Mouse (Mus musculus): ENCODE data around the gene Sync.

Gene Sync

DNA sequence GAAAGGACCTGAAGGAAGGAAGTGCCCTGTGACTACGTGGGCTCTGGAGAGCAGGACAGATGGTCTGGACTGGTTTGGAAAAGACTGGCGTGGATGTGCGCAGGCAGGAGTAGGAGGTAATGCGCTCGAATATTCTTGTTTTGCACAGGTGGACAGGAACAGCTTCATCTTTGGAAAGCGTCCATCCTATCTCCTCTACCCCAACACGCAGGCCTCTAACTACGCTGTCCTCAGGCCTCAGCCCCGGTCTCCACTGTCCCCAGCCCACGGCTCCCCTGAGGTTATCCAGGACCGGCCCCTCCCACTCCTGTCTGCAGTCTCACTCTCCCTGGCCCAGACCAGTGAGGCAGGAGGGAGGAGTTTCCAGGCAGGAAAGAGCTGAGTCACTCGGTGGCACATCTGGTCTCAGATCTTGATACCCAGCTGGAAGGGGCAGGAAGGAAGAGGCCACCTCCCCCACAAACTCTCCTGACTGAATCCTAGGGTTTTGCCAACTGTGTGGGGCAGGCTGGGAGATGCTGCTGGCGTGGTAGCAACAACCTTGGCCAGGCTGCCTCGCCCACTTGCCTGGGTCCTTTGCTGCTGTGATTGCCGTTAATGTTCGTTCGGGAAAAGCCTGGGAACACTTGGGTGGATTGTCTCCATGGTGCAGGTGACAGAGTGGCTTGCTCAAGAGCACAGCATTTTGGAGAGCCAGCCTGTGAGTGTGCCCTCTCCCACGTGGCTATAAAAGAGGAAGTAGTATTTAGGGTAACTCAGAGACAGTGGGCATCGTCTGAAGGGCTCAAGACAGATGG, 24.0 kb upstream of the Sync start:
- peak; percentile 65 for DNase-seq (ENCODE audit: low read depth)

DNA sequence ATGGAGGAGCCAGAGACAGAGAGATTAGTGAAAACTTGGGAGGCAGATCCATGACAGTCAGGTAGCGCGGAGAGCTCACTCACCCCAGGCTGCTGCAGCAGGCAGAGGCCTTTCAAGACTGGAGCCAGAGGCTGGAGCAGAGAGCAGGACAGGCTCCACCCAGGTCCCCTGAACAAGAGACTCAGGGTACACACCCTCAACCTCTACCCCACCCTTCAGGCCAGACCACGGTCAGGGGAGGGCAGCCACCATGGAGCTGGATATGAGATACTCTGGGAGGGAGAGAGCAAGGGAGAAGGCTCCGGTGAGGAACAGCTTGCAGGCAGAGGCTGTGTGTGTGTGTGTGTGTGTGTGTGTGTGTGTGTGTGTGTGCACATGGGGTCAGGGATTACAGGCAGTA, 21.2 kb upstream of the Sync start:
- no peak for DNase-seq (ENCODE audit: low read depth)

DNA sequence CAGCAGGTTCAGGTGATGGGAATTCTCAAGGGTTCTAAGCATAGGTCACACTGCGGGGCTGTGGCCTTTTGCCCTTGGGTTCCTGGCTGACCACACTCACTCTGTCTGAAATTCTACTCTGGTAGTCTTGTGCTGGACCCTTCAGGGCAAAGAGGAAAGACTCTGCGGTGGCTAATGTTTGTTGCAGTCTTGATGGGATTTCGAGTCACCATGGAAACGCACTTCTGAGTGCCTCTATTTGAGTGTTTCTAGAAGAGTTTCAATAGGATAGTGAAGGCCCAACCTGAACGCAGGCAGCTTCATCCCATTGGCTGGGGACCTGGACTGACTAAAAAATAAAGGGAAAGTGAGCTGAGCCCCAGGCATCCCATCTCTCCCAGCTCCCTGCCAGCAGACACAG, 20.6 kb upstream of the Sync start:
- DNase-seq (ENCODE audit: low read depth), result no peak

DNA sequence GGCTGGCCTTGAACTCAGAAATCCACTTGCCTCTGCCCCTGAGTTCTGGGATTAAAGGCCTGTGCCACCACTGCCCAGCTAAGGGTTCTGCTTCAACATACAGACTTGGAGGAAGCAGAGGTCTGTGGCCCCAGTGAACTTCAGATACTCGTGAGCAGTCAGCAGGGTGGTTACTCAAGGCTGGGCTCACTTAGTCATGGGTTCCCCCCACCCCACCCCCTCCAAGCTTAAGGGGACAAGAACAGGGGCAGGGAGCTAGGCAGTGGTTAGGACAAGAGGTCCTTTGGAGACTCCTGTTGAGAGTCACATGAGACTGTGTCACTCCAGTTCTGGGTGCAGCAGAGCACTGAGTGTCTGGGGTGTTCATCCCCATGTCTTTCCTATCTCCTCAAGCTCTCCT, 18.7 kb upstream of the Sync start:
- no peak for DNase-seq (ENCODE audit: low read depth)

DNA sequence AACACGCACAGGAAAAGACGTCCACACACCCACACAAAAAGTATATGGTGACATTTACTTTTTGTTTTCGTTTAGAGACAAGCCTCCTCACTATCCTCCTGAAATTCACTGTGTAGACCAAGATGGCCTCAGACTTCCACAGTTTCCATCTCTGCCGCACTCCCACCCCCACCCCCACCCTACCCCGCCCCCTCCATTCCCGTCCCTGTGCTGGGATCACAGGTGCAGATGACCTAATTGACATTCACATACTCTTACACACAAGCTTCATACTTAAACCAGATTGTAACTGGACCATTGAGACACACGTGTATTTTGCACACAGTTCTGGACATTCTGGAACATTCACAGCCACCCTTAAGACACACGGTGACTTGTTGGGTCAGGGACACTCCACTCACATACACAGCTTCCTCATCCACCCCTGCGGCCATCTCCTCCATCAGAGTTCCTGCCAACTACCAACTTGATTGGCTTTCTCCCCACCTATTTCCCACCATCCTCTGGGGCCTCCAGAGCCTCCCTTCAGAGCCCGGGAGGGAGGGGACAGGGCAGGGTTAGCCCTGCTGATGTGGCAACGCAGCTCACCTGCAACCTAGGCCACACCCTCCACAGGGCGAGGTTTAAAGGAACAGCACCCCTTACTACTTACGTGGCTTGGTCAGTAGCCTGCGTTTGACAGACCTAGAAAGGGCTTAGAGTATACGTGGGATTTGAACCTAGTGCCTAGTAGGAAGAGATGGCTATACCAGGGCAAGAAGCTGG, 15.2 kb upstream of the Sync start:
- DNase-seq (ENCODE audit: low read depth), result no peak

DNA sequence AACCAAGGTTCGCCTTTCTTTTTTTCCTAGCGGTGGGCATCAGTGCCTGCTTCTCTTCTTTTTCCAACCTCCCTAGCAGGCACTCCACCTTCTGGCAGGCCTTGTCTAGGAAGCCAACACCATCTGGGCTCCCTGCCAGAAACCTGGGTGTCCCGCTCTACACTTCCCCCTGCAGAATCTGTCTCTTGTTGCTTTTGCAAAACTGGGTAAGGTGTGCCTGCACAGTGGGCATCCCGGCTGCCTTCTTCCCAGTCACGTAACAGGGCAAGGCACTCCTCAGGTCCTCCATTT, 14.7 kb upstream of the Sync start:
- DNase-seq (ENCODE audit: low read depth), result no peak

DNA sequence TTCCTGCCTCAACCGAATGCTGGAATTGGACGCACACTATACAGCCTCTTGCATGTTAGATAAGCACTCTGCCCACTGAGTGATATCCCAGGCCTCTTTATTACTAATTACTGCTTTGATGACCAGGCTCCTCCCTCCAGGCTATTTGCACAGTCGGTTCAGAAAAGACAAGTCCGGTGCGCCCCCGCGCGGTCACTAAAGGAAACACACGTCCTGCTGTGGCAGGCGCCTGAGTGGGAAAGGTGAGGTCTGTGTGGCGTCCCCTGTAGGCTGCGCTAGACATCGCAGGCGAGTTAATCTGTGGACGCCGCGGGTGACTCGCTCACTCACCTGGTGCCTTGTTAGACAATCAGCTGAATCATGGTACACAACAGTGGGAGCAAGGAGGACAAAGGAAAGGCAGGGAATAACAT, 11.0 kb upstream of the Sync start:
- DNase-seq (ENCODE audit: low read depth), result peak; percentile 95

DNA sequence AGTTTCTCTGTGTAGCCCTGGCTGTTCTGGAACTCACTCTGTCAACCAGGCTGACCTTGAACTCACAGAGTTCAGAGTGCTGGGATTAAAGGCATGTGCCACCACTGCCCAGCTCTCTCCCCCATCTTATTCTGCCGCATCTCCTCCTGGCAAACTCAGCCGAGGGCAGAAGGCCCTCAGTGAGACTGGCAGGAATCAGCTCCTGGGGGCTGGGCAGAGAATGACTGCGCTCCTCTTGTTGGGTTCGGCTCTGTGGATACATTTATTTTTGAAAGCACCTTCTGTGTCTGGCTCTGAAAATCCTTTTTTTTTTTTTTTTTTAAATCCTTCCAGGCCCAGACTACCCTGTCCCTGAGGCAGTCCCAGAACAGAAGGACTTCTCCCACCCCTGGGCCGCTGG, 4.6 kb upstream of the Sync start:
- DNase-seq (ENCODE audit: low read depth), result no peak

DNA sequence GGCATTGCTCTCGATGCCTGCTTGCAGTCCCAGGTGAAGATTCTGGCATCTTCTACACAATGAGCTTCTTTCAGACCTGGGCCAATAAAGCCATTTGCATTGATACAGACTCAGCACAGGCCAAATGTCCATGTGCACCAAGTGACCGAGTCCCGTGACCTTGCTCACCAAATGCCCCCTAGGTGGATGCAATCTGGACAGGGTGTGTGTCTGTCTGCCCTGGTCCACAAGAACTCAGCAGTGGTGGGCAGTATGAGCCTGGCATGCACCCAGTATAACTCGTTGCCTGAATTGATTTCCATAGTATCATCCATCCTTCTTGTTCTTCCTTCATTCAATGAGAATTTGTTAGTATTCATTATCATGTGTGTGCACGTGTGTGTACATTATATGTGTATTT, 4.2 kb upstream of the Sync start:
- DNase-seq (ENCODE audit: low read depth), result no peak

DNA sequence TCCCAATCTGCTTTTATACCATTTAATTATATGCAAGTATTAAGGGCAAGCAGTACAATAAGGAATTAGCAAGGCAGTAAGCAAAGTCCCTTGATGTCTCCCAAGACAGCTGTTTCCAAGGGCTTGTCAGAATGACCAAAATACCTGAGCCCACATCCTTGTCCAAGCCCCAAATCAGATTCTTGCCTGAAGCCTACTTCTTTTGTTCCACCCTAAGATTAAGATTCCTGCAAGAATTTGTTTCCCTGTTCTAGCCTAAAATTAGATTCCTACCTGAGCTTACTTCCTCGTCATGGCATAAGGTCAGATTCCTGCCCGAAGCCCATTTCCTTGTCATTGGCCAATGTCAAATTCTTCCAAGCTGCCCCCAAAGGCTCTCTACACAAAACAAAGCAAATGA, 2.7 kb upstream of the Sync start:
- DNase-seq (ENCODE audit: low read depth), result no peak

DNA sequence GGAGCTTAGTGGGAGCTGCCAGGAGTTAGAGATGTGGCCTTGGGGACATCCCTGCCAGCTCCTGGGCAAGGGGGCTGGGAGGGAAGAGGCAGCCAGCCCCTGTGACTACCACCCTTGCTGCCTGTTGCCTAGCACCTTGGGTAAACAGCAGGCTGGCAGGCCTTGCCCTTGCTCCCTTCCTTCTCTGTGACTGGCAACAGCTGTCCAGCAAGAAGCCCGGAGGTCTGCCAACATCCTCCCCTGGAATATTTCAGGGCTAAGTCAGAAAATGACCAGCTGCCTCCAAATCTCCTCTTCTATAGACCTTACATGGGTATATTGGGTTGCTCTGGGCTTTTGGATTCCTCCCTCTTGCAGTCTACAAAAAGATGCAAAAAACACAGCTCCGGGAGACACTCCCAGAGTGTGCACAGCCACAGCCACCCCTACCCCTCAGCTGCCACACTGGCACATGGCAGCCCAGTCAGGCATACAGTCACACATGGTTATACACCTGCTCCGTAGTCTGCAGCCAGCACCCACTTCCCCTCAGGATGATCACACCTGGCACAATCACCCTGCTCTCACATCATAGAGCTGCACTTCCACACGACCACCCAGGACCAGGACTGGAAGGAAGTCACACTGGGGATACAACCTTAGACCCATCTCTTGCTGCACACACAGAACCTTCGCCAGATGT, 1.3 kb upstream of the Sync start:
- no peak for DNase-seq (ENCODE audit: low read depth)

DNA sequence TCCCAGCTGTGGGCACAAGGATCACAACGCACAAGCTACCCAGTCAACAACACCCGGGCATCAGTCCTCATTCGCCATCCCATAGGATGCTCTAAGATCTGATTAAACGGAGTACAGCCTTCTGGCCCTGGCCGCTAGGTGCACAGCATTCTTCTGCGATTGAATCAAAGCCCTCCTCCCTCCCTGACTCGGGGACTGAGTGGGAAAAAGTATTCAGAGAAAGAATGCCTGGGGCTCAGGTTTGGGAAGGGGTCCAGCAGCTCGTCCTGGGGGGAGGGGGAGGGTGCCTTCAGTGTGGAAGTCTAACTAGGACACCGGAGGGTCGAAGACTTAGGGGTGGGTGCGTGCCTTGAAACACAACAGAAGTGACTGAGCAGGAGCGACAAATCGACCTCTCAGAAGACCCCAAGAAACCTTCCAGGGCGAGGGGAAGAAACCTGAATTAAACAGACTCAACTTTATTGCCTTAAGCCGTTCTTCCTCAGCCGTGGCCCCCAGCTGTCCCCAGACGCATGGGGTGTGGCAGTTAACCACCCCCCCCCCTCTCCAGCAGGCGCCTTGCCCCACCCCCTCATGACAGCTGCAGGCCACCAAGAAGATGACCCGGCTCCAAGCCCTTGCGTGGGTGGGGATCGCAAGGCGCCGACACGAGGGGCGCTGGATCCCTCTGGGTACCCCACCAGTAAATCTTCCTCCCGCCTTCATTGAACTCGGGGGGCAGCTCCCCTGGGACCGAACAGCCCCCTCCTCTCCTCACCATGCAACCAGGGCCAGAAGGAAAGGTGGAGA, 540 bp upstream of the Sync start:
- no peak for DNase-seq (ENCODE audit: low read depth)

DNA sequence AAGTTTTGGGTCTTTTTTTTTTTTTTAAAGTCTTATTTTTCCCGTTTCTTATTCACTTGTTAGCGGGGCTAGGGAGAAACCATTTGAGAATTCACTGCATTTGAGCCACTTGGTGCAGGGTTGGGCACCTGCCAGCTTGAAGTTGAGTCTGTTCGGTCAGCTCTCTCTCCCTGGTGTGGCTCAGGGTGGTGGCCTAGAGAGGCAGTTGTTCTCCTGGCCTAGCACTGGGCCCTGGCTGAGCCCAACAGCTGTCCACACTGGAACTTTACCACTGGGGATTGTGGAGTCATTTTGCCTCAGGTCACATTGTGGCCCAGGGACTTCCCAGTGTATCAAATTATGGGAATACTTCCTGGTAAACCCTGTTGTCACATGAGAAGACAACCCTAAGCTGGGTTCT, 650 bp downstream of the Sync start:
- DNase-seq (ENCODE audit: low read depth), result no peak

DNA sequence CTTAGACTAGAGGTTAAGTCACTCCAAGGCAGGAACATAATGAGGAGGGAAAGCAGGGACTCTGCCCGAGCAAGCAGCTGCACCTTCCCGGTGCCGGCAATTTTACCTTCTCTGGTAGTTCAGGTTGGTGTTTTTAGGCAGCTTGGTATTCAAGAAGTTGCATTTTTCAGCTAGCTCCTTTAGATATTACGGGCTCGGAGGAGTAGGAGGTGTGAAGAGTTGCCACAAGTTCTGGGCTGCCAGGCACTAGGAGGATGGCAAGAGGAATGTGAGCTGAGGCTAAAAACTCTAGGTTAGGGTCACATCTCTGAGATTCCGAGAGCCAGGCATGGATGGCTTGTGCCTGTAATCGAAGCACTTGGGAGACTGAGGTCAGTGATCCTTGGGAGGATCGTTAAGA, 2.3 kb downstream of the Sync start:
- no peak for DNase-seq (ENCODE audit: low read depth)

DNA sequence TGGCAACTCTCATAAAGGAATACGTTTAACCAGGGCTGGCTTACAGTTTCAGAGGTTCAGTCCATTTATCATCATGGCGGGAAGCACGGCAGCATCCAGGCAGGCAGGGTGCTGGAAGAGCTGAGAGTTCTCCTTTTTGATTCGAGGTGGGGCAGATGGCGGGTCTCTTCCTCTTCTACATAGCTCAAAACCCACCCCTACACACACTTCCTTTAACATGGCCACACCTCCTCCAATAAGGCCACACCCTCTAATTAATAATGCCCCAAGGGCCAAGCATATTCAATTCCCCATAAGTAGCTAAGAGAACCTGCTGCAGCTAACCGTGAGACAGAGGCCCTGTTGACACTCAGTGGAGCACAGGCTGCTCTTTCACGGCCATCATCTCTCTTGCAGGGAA, 5.4 kb downstream of the Sync start:
- DNase-seq (ENCODE audit: low read depth), result no peak

DNA sequence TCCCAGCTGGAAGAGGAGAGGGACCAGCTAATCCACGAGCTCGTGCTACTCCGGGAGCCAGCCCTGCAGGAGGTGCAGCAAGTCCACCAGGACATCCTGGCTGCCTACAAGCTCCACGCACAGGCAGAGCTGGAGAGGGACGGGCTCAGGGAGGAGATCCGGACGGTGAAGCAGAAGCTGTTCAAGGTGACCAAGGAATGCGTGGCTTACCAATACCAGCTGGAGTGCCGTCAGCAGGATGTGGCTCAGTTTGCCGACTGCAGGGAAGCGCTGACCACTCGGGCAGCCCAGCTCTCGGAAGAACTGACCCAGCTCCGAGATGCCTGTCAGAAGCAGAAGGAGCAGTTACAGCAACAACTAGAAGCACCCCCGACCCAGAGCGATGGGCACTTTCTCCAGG, 6.3 kb downstream of the Sync start:
- no peak for DNase-seq (ENCODE audit: low read depth)

DNA sequence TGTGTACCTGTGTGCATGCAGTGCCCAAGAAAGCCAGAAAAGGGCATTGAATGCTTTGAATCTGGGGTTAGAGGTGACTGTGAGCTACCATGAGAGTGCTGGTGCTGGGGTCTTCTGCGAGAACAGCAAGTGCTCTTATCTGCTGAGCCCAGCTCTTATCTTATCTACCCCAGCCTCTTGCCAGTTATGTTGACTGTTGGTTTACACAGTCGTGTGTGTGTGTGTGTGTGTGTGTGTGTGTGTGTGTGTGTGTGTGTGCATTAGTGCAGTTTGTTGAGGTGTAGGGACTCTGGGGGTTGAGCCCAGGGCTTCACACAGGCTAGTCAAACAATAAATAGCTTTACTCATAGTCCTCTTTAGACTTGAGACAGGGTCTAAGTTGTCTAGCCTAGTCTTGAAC, 7.8 kb downstream of the Sync start:
- DNase-seq (ENCODE audit: low read depth), result peak; percentile 28

DNA sequence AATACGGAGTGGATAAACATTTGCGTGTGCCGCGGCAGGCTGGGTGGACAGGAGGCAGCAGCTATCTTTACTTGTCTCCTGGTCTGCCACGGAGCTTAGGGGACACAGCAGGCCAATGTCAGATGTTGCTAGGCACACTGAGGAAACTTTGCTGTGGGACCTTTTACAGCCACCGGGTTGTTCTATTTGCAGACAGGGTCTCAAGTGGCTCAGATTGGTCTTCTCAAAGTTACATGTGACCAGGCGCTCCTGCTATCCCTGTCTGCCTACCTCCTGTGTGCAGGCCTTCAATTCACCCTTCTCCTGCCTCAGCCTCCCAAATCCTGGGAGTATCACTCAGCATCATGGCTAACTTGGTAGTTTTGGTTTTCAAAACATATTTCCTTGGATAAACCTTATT, 8.6 kb downstream of the Sync start:
- DNase-seq (ENCODE audit: low read depth), result no peak

DNA sequence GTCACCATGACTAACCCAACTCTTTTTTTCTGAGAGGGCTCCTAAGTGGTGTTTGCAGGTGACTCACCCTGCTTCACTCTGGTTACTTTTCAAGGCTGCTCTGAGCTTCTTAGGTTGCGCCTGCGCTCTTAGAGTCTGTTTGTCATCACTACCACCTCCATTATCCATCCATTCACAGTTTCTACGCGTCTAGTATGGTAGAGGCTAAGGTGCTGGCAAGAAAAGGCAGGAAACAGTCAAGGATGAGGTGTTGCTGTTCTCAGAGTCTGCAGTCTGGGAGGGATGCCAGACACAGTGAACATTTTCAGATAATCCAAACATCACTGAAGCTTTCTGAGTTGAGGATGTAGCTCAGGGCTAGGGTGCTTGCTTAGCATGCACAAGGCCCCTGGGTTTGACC, 10.3 kb downstream of the Sync start:
- DNase-seq (ENCODE audit: low read depth), result no peak

DNA sequence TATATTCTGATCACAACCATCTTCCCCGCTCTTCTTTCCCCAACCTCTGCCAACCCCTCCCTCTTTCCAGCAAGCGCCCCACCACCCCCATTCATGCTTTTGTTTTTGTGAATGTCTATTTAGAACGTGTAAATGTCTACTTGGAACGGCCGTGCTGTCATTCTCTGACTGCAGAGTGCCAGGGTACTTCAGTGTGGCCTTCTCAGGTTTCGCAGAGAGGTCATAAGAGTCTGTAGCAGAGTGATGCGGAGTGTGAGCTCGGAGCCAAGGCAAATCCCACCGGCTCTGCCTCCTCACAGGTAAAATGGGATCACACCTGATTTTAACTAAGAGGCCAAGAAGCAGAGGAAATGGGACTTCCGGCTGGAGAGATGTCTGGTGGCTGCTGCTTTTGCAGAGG, 11.7 kb downstream of the Sync start:
- no peak for DNase-seq (ENCODE audit: low read depth)

DNA sequence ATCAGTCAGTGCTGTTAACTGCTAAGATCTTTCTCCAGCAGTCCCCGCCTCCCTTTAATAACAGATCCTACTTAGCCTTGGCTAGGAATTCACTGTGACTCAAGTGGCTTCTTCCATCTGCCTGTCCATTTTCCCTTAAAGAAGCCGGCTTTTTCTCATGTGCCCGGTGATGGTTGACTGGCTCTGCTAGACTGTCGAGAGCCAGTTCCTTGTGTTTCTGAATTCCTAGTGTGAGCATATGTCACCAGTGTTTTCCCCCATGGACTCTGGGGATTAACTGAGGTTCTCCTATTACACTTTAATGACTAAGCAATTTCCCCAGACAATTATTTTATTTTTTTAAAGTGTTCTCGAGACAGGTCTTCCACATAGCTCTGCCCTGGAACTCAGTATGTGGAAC, 16.0 kb downstream of the Sync start:
- no peak for DNase-seq (ENCODE audit: low read depth)

DNA sequence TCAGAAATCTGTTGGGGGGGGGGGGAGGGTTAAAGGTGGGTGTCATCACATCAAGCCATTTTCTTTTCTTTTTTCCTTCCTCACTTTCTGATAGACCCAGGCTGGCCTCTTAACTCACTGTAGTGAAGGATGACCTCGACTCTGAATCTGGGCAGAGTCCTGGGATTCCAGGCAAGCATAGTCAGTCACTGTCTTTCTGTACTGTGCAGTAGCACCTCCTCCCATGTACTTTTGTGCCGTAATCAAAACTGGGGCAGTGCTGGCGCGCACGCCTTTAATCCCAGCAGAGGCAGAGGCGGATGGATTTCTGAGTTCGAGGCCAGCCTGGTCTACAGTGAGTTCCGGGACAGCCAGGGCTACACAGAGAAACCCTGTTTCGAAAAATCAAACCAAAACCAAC, 16.4 kb downstream of the Sync start:
- no peak for DNase-seq (ENCODE audit: low read depth)

DNA sequence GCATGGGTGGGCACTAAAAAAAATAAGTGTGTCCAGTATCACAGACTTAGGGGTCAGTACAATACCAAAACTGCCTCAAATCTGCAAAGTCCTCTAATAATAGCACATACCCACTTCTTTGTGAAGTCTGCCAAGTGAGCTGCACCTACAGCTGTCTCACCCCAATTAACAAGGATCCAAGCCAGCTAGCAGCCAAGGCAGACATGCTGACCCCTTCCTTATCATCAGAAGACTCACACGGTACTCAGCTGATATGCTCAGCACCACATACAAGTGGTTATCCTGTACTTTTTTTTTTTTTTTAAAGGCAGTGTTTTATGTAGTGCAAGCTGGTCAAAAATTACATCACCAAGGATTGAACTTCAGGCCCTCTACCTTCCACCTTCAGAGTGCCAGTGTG, 16.9 kb downstream of the Sync start:
- DNase-seq (ENCODE audit: low read depth), result peak; percentile 17
